Mouse (Mus musculus): ENCODE results near the gene Zdhhc22. TPM values are rescaled to one million over a fixed set of nuclear protein-coding genes. Genes with fewer than 3 reads are reported as not detected.

Gene Zdhhc22
- polyA plus RNA-seq, 1 experiment from 2014 or later = 0.23 TPM

- ATAC-seq = peak; percentile 88
- H3K4me2 ChIP-seq (ENCODE audit: low read depth, low read length) = no peak overlapping the region
- no peaks in the 10 kb centered on the region for H3K36me3 ChIP-seq (ENCODE audit: control insufficient read depth, insufficient read depth, low read length)
- WGBS = 15% methylated on average over 7 of the region's 7 CpGs
- no peaks in the 10 kb centered on the region for H3K9me3 ChIP-seq (ENCODE audit: control insufficient read depth, low read length)
- H3K4me1 ChIP-seq (ENCODE audit: control insufficient read depth, insufficient read depth, low read length) = peaks cover 23% of the 10 kb centered on the region
- no peaks in the 10 kb centered on the region for H3K27me3 ChIP-seq (replicated peaks; ENCODE audit: control insufficient read depth, insufficient read depth, low read length)
- peak overlapping the region; percentile 47 for H3K27ac ChIP-seq (ENCODE audit: low read length)
- H3K9ac ChIP-seq (ENCODE audit: low read depth, low read length) = no peak overlapping the region
- H3K4me3 ChIP-seq (ENCODE audit: low read length) = no peak overlapping the region
These were observed 17.0 kb downstream of the Zdhhc22 start for GRCm38 (mm10) chr12:86973216-86973615.

- Histone ChIP-seq H3K27me3 (replicated peaks; ENCODE audit: control insufficient read depth, insufficient read depth, low read length) (no peaks in the 10 kb centered on the region), H3K4me3 (ENCODE audit: low read length) (no peak overlapping the region), H3K36me3 (ENCODE audit: control insufficient read depth, insufficient read depth, low read length) (no peaks in the 10 kb centered on the region), H3K9me3 (ENCODE audit: control insufficient read depth, low read length) (no peaks in the 10 kb centered on the region), H3K9ac (ENCODE audit: low read depth, low read length) (no peak overlapping the region), H3K4me2 (ENCODE audit: low read depth, low read length) (no peak overlapping the region), H3K27ac (ENCODE audit: low read length) (no peak overlapping the region), H3K4me1 (ENCODE audit: control insufficient read depth, insufficient read depth, low read length) (peaks cover 20% of the 10 kb centered on the region)
- no peak for ATAC-seq
- 87% methylated on average over 7 of the region's 7 CpGs for WGBS
These were observed 19.1 kb downstream of the Zdhhc22 start for GRCm38 (mm10) chr12:86971089-86971488.

GRCm38 (mm10) chr12:86969220-86969601, 21.0 kb downstream of the Zdhhc22 start:
- whole genome bisulfite sequencing = 71% methylated on average over 3 of the region's 3 CpGs
- Histone ChIP-seq H3K4me3 (ENCODE audit: low read length) (no peak overlapping the region), H3K27me3 (replicated peaks; ENCODE audit: control insufficient read depth, insufficient read depth, low read length) (no peaks in the 10 kb centered on the region), H3K4me2 (ENCODE audit: low read depth, low read length) (no peak overlapping the region), H3K27ac (ENCODE audit: low read length) (no peak overlapping the region), H3K4me1 (ENCODE audit: control insufficient read depth, insufficient read depth, low read length) (peaks cover 12% of the 10 kb centered on the region), H3K9me3 (ENCODE audit: control insufficient read depth, low read length) (no peaks in the 10 kb centered on the region), H3K9ac (ENCODE audit: low read depth, low read length) (no peak overlapping the region), H3K36me3 (ENCODE audit: control insufficient read depth, insufficient read depth, low read length) (0 out of 2 replicates have a peak, but pooled peaks cover 3% of the 10 kb centered on the region)
- no peak for ATAC-seq

GRCm38 (mm10) chr12:86968468-86969219, 21.6 kb downstream of the Zdhhc22 start:
- no peak overlapping the region for H3K4me3 ChIP-seq (ENCODE audit: low read length)
- H3K9me3 ChIP-seq (ENCODE audit: control insufficient read depth, low read length) = no peaks in the 10 kb centered on the region
- WGBS = 67% methylated on average over 13 of the region's 13 CpGs
- no peak overlapping the region for H3K27ac ChIP-seq (ENCODE audit: low read length)
- no peak for ATAC-seq
- peaks cover 9% of the 10 kb centered on the region for H3K4me1 ChIP-seq (ENCODE audit: control insufficient read depth, insufficient read depth, low read length)
- H3K9ac ChIP-seq (ENCODE audit: low read depth, low read length) = no peak overlapping the region
- H3K27me3 ChIP-seq (replicated peaks; ENCODE audit: control insufficient read depth, insufficient read depth, low read length) = no peaks in the 10 kb centered on the region
- H3K4me2 ChIP-seq (ENCODE audit: low read depth, low read length) = no peak overlapping the region
- 0 out of 2 replicates have a peak, but pooled peaks cover 3% of the 10 kb centered on the region for H3K36me3 ChIP-seq (ENCODE audit: control insufficient read depth, insufficient read depth, low read length)

- no peaks in the 10 kb centered on the region for H3K9me3 ChIP-seq (ENCODE audit: control insufficient read depth, low read length)
- no peak overlapping the region for H3K4me2 ChIP-seq (ENCODE audit: low read depth, low read length)
- no peak for ATAC-seq
- H3K27ac ChIP-seq (ENCODE audit: low read length) = no peak overlapping the region
- no peak overlapping the region for H3K9ac ChIP-seq (ENCODE audit: low read depth, low read length)
- no peak overlapping the region for H3K4me3 ChIP-seq (ENCODE audit: low read length)
- 82% methylated on average over 4 of the region's 4 CpGs for WGBS
- peaks cover 5% of the 10 kb centered on the region; the same call in 1 of the 2 replicates for H3K36me3 ChIP-seq (ENCODE audit: control insufficient read depth, insufficient read depth, low read length)
- no peaks in the 10 kb centered on the region for H3K27me3 ChIP-seq (replicated peaks; ENCODE audit: control insufficient read depth, insufficient read depth, low read length)
- no peaks in the 10 kb centered on the region for H3K4me1 ChIP-seq (ENCODE audit: control insufficient read depth, insufficient read depth, low read length)
These were observed 24.9 kb downstream of the Zdhhc22 start for GRCm38 (mm10) chr12:86965237-86965799.

GRCm38 (mm10) chr12:86964278-86965057, 25.8 kb downstream of the Zdhhc22 start:
- no peak for ATAC-seq
- no peaks in the 10 kb centered on the region for H3K27me3 ChIP-seq (replicated peaks; ENCODE audit: control insufficient read depth, insufficient read depth, low read length)
- peaks cover 5% of the 10 kb centered on the region; the same call in 1 of the 2 replicates for H3K36me3 ChIP-seq (ENCODE audit: control insufficient read depth, insufficient read depth, low read length)
- H3K4me3 ChIP-seq (ENCODE audit: low read length) = no peak overlapping the region
- no peak overlapping the region for H3K27ac ChIP-seq (ENCODE audit: low read length)
- H3K9ac ChIP-seq (ENCODE audit: low read depth, low read length) = no peak overlapping the region
- WGBS = 88% methylated on average over 16 of the region's 16 CpGs
- no peak overlapping the region for H3K4me2 ChIP-seq (ENCODE audit: low read depth, low read length)
- no peaks in the 10 kb centered on the region for H3K4me1 ChIP-seq (ENCODE audit: control insufficient read depth, insufficient read depth, low read length)
- H3K9me3 ChIP-seq (ENCODE audit: control insufficient read depth, low read length) = no peaks in the 10 kb centered on the region

- Histone ChIP-seq H3K9ac (ENCODE audit: low read depth, low read length) (no peak overlapping the region), H3K36me3 (ENCODE audit: control insufficient read depth, insufficient read depth, low read length) (peaks cover 5% of the 10 kb centered on the region; the same call in 1 of the 2 replicates), H3K27me3 (replicated peaks; ENCODE audit: control insufficient read depth, insufficient read depth, low read length) (no peaks in the 10 kb centered on the region), H3K27ac (ENCODE audit: low read length) (no peak overlapping the region), H3K4me2 (ENCODE audit: low read depth, low read length) (no peak overlapping the region), H3K4me1 (ENCODE audit: control insufficient read depth, insufficient read depth, low read length) (no peaks in the 10 kb centered on the region), H3K9me3 (ENCODE audit: control insufficient read depth, low read length) (no peaks in the 10 kb centered on the region), H3K4me3 (ENCODE audit: low read length) (no peak overlapping the region)
- 87% methylated on average over 11 of the region's 11 CpGs for WGBS
- no peak for ATAC-seq
These were observed 28.5 kb downstream of the Zdhhc22 start for GRCm38 (mm10) chr12:86961589-86962344.

- Histone ChIP-seq H3K9ac (ENCODE audit: low read depth, low read length) (no peak overlapping the region), H3K27ac (ENCODE audit: low read length) (no peak overlapping the region), H3K4me1 (ENCODE audit: control insufficient read depth, insufficient read depth, low read length) (no peaks in the 10 kb centered on the region), H3K27me3 (replicated peaks; ENCODE audit: control insufficient read depth, insufficient read depth, low read length) (no peaks in the 10 kb centered on the region), H3K9me3 (ENCODE audit: control insufficient read depth, low read length) (no peaks in the 10 kb centered on the region), H3K4me3 (ENCODE audit: low read length) (no peak overlapping the region), H3K4me2 (ENCODE audit: low read depth, low read length) (no peak overlapping the region), H3K36me3 (ENCODE audit: control insufficient read depth, insufficient read depth, low read length) (peaks cover 5% of the 10 kb centered on the region; the same call in 1 of the 2 replicates)
- no peak for ATAC-seq
- 84% methylated on average over 3 of the region's 3 CpGs for WGBS
These were observed 29.4 kb downstream of the Zdhhc22 start for GRCm38 (mm10) chr12:86960791-86961335.

All from intestine, embryonic 16.5 days (tissue).